Mouse (Mus musculus): ENCODE measurements around the gene Nup107.
"Not testable (repeated sequence)": the region's sequence is repeated elsewhere in the genome, so short reads cannot be mapped to it uniquely, and the experiment has no call there.

Nup107 gene

DNA sequence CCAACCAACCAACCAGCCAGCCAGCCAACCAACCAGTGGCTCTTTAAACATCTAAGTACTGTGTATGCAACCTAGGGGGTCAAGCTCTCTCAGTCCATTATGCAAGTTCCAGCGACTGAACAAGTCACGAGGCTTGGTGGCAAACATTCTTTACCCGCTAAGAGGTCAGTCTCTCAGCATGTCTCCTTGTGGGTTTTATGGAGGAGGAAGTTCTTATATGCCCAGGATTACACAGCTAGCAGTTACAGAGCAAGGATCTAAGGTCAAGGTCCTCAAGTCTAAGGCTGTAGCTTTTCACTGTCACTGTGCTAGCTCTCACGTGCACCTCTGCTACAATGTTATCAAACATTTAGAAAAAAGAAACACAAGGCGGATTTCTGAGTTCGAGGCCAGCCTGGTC, 27.9 kb downstream of the Nup107 start:
- DNase-seq (ENCODE audit: low spot score) = no peak

DNA sequence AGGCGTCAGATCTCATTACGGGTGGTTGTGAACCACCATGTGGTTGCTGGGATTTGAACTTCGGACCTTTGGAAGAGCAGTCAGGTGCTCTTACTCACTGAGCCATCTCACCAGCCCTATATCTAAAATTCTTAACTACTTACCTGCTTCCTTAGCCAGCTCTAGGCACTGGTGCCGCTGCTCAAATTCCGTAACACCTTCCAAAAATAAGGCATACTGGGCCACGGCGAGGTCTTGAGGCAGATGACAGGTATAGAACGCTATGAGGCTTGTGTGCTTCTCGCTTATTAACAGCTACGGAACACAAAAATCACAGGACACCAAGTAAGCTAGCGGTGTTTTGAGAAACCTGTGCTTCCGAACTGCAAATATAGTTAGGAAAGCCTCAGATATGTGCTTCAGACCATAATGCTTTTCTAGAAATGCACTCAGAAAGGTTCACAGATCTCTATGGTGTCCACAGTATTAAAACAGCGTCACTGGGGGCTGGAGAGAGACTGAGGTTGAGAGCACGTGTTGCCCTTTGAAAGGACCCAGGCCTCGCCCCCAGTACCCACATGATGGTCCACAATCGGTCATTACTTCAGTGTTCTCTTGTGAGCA, 28.8 kb downstream of the Nup107 start:
- no peak for DNase-seq (ENCODE audit: low spot score)

DNA sequence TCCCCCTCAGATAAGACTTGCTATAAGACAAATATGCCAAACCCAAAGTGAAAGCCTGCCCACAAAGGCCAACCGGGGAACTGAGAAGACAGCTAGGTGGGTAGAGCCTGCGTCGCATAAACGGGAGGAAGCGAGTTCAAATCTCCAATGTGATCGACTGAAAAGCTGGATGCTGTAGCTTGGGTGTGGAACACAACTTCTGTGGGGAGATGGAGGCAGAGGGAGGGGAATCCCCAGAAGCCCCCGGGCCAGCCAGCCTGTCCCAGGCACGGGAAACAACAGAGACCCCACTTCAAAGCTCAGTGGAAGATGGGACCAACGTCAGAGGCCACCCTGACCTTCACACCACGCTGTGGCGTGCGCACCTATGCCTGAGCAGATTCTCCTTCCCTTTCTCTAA, 29.5 kb downstream of the Nup107 start:
- DNase-seq (ENCODE audit: low spot score) = no peak

DNA sequence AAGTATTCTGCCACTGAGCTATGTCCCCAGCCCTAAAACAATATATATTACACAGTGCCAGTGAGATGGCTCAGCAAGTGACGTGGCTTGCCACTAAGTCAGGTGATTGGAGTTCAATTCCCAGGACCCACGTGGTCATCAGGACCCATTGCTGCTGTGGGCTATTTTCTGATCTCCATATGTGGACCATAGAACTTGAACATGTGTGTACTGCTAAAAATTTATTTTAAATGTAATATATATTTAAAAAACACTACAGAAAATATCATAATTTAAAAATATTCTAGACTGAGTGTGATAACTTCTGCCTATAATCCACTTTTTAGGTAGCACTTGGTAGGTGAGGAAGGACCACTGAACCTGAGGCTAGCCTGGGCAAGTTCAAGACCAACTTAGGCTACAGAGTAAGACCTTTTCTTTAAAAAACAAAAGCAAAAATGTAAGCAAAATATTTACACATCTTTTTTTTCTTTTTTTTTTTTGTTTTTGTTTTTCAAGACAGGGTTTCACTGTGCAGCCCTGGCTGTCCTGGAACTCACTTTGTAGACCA, 30.1 kb downstream of the Nup107 start:
- DNase-seq (ENCODE audit: low spot score) = no peak

DNA sequence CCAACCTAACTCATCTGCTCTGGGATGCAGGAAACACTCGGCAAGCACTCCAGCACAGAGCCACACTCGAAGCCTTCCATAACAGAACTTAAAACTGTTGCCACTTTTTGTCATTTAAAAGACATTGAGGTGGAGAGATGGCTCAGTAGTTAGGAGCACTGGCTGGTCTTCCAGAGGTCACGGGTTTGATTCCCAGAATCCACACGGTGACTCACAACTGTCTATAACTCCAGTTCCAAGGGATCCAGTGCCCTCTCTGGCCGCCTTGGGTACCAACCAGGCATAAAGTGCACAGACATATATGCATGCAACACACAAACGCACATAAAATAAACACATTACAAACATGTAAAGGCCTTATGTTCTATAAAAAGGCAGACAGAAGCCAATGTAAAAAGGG, 31.0 kb downstream of the Nup107 start:
- no peak for DNase-seq (ENCODE audit: low spot score)

DNA sequence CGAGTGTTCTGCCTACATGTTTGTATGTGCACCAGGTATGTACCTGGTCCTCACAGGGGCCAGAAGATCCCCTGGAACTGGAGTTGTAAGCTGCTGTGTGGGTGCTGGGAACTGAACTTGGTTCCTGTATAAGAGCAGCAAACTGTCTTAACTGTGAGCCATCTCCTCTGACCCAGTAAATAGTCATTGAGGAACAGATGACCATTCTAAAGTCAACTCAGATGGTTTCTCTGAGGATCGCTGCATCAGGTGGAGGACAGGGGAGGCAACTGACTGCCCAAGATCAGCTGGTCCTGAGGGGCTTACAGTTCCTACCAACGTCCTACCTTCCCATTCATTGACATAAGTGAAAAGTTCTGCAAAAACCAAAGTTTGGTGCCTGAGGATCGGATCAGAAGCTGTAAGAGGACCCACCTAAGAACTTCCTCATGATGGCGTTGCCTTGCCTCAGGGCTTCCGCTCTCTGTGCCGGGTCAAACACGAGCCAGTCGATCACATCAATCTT, 31.6 kb downstream of the Nup107 start:
- DNase-seq (ENCODE audit: low spot score) = no peak

DNA sequence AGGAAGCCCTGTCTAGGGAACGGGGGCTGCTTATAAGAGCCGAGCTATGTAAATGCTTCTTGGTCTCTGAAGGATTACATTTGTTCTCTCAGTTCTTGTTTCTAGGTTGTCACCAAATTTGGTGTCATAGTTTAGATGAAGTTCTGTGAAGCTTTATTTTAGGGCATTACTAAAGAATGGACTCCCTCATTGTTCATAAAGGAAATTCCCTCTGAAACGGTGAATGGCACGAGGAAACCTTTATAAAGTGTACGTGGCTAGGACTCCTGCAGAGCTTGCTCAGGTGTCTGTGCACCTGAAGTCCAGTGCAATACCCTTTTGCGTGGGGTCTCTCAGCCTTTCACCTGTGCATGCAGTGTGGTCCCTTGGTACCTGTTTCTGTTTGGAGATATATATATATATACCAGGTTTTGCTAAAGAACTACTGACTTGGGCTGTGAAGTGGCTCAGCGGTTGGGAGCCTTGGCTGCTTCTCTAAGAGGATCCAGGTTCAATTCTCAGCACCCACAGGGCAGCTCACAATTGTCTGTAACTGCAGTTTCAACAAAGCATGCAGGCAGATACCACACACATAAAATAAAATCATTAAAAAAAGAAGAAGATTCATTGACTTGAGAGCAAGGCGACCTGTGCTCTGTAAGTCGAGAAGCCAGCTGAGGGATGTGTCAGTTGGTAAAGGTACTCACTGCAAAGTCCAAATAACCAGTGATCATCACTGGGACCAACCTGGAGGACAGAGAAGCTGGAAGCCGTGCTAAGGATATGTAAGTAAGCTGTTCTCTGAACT, 32.5 kb downstream of the Nup107 start:
- DNase-seq (ENCODE audit: low spot score) = no peak

DNA sequence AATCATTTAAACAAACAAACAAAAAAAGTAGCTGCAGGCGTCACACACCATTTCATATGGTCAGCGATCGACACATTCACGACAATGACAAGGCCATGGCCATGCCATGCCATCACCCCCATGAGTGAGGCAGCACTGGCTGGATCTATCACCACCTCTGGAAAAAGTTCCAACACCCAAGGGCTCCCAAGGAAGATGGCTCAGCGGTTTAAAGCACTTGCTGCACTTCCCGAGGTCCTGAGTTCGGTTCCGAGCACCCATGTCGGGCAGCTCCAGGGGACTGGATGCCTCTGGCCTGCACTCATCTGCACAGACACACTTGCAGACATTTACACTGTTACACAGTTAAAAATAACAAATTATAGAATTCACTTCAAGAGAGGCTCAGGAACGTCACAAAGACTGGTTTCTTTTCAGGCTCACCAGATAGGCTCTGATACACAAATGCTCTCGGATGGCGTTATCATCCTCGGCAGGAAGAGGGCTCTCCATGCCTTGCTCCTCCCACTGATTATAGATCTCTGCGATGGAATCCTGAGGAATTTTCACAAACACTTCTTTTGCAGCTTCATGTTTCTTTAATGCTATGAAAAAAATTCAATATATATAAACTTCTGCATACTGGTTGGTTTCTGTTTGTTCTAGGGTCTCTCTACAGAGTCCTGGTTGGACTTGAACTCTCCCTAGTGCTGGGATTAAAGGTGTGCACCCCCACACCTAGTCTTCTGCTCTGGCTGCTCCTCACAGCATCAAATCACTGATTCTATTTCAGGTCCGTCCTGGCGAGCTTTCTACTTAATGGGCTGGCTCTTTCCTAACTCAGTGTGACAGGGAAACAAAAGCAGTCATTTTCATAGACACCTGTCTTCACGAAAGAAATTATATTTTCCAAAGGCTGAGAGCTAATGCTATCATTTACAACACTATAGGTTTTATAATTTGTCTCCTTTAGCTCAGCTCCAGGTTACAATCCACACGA, 33.5 kb downstream of the Nup107 start:
- no peak for DNase-seq (ENCODE audit: low spot score)

DNA sequence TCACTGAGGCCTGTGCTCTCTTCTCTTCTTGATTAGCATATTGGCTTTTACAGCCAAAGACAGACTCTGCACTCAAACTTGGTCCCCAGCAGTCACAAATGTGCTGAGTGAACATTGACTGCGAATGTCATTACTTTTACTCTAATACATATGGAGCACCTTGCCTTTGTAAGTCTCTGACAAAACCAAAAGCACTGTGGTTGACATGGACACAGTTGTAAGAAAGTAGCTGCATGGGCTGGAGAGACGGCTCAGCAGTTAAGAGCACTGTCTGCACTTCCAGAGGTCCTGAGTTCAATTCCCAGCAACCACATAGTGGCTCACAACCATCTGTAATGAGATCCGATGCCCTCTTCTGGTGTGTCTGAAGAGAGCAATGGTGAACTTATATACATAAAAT, 34.2 kb downstream of the Nup107 start:
- not testable (repeated sequence) for DNase-seq (ENCODE audit: low spot score)

DNA sequence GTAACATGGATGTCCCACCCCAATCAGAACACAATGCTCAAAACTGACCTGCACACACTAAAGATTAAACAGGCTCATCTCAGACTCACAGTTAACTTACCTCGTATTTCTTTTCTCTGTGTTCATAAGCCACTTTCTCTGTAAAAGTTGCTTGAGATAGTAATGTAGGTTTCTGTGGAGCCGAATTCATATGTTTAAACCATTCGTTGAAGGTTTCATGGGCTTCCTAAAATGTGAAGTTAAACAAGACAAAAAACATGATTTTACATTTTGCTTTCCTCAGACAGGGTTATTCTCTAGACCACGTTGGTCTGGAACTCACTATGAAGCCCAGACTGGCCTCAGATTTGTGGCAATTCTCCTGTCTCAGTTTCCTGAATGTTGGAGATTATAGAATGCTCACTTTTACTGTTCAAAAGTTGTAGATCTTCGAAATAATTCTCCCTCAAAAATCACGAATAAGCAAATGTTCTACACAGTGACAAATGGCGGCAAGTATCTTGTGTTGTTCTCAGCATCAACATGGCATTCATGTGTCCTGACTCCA, 34.6 kb downstream of the Nup107 start:
- DNase-seq (ENCODE audit: low spot score) = no peak

DNA sequence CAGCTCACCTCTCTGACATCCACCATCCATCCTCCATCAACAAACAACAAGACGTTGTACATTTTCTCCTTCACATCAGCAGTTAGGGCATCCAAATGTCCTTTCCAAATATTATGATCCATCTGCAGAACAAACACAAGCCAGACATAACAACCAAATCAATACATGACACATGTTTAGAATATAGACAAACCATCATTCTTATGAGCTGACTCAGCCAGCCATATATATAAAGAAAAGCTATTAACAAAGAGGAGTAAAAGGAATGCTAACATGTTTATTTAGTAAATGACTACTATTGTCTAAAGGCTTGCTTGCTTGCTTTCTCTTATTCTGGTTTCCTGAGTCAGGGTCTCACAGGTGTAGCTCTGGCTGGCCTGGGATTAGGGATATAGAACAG, 35.2 kb downstream of the Nup107 start:
- DNase-seq (ENCODE audit: low spot score) = no peak

DNA sequence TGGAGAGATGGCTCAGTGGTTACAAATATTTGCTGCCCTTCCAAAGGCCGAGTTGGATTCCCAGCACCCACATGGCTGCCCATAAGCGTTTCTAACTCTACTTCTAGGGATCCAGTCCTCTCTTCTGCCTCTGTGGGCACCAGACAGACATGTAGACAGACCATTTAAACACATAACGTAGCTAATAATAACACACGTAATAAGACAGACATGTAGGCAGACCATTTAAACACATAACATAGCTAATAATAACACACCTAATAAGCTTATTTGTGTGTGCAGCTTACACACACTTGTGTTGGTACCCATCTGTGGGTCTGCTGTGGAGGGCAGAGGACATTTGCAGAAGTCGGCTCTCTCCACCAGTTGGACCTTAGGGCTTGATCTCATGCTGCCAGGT, 35.7 kb downstream of the Nup107 start:
- DNase-seq (ENCODE audit: low spot score) = no peak

DNA sequence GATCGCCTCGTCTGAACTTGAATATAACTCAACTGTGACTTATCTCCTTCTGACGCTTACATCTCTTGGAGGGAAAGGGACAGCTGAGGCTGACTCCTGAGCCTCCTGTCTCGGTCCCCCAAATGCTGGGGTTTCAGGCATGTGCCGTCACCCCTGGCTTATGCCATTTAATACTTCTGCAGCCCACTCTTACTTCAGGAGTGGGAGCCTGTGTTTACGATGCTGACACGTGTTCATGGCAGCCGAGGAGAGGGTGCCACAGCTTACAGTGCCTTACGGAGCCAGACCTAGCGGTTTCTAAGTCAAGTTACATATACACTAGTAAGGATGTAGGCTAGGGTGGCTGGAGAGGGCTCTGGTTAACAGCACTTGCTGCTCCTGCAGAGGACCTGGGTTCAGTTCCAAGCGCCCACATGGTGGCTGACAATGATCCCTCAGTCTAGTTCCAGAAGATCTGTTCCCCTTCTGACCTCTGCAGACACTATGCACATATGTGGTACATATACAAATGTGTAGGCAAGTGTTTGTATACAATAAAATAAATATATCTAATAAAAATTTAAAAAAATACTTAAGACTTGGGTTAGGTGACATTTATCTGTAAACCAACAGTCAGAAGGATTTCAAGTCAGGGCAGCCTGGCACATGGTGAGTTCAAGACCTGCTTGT, 36.6 kb downstream of the Nup107 start:
- no peak for DNase-seq (ENCODE audit: low spot score)

DNA sequence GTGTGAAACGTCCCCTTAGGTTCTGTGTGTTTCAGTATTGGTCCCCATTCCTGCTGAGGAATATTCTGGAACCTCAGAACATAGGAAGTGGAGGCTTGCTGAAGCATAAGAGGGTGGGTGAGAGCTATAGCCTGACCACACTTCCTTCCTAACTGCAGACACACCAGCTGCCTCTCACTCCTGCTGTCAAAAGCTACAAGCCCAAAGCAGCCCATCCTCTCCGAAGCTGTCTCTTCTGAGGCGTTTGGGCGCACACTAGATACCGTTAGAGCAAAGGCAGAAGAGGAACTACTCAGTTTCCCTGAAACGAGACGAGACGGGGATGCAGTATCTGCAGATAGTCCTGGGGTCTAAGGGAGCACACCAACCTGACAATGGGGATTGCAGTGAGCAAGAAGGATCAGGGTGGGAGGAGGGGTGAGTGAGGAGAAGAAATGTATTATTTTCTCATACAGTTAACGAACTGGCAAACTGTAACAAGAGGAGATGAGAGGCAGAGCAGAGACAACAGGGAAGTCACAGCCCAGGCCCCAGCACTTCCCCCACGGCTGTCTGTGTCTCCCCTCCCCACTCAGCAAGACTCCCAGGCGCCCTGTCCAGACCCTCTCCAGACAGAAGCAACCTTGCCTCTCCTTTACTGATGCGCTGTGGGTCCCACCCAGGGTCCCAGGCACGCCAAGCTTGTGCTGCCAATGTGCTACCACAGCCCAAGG, 37.3 kb downstream of the Nup107 start:
- DNase-seq (ENCODE audit: low spot score) = no peak

DNA sequence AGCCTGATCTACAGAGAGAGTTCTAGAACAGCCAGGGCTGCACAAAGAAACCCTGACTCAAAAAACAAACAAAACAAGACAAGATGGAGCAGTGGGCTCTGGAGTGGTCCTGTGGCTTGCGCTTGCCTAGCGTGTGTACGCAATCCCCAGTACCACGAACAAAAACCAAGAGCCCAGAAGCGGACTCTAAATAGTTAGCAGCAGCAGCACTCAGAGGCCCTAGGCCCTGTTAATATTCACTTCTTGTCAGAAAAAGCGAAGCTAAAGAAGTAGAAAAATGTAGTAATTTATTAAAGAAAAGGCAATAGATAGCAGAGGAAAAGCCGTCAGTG, 37.9 kb downstream of the Nup107 start:
- DNase-seq (ENCODE audit: low spot score) = no peak

DNA sequence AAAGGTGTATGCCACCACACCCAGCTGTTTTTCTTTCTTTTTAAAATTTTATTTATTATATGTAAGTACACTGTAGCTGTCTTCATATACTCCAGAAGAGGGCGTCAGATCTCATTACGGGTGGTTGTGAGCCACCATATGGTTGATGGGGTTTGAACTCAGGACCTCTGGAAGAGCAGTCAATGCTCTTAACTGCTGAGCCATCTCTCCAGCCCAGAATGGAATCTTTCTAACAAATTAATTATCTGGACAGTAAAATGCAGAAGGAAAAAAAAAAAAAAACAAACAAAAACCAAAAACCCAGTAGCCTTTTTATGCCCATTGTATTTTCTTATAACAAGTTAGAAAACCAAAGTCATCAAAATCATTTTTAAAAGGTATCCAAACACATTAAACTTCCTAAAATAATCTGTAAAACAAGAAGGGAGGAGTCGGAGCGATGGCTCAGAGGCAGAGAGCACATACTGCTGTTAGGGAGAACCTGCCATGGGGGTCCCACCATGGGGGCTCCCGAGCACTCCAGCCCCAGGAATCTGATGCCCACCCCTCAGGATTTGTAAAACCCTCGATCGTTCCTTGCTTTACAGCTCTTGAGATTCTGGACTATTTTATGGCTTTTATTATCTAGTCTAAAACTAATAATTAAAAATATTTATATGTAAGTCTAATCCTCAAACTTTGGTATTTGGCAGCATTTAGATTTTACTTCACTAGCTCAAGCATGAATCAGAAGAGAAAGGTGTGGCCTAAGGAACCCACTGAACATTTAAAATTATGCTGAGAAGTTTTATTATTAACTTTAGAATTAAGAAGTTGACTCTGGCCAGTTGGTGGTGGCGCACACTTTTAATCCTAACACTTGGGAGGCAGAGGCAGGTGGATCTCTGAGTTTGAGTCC, 38.5 kb downstream of the Nup107 start:
- DNase-seq (ENCODE audit: low spot score) = no peak

DNA sequence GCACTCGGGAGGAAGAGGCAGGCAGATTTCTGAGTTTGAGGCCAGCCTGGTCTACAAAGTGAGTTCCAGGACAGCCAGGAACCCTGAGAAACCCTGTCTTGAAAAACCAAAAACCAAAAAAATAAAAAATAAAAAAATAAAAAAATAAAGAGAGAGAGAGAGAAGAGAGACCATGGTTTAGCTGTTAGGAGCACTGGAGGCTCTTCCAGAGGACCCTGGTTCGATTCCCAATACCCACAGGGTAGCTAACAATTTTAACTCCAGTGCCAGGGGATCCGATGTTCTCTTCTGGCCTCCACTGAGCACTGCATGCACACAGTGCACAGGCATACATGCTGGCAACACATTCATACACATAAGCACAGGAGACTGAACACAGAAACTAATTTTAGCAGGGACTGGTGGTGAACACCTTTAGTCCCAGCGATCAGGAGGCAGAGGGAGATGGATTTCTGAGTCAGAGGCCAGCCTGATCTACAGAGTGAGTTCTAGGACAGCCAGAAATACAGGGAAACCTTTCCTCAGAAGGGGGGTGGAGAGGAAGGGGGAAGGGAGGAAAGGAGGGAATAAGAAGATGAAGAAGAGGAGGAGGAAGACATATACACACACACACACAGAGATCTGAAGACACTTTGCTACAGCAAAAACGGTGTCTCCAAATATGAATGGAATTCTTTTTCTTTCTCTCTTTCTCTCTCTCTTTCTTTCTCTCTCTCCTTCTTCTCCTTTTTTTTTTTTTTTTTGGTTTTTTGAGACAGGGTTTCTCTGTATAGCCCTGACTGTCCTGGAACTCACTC, 39.5 kb downstream of the Nup107 start:
- no peak for DNase-seq (ENCODE audit: low spot score)

DNA sequence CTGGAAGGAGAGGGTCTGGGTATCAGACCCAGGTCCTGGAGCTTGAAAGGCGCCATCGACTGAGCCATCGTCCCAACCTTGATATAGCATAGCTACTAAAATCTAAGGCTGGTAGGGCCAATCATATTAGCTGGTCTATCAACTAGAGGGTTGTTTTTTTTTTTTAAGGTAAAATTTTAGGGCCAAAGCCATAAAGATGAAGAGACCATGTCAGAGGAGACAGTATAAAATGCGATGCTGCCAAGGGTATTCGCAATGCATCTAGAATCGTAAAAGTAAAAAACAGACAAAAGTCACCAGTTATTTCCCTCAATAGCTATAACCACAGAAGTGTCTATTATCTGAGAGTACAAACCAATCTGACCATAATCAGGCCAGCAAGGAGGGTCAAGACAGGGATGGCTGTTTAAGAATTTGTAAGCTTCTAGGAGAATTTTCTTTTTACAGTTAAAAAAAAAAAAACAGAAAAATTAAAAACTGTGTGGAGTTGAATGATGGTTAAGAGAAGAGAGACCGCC, 40.1 kb downstream of the Nup107 start:
- DNase-seq (ENCODE audit: low spot score) = no peak

DNA sequence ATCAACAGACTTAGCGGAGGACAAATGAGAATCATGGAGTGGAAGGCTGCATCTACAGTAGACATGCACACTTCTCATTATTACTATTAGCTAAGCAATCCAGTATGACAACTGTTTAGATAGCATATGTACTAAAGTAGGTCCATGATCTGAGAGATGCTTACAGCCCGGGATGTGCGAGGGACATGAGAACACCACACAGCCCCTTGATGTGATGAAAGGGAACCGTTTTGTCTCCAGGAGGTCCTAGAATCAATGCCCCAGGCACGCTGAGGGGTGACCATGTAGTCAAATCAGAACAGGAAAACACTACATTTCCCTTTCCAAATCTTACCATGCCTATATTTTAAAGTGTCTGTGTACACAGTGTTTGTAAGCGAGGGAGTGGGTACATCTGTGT, 40.8 kb downstream of the Nup107 start:
- no peak for DNase-seq (ENCODE audit: low spot score)

Data from ovary, postnatal 10 days (tissue).